Mouse (Mus musculus) cerebral cortex, adult 2 months (tissue): ENCODE measurements around the gene Gm12886.

Experiments used
- WGBS: fragments of 180-500 bp; shearing (Covaris S2); methylation state at CpG from one replicate; pipeline ENCODE4 v1.1.7; 2018; 5-methylcytosine and 5-hydroxymethylcytosine counted together

The Gm12886 gene

GRCm38 (mm10) chr4:121422999-121423398 is at the start of gene Gm12886:
TSS of gene Gm12886 (minus strand) at chr4:121423099.
- 61% methylated on average over 3 of the region's 3 CpGs for WGBS
